Mouse (Mus musculus) heart, postnatal 0 days (tissue): Measurements from ENCODE around the gene Cpsf7.

Experiments
- CTCF ChIP-seq: IDR thresholded peaks from 2 replicates; pipeline ENCODE4 v1.5.1; 2016; ENCODE audit warnings: antibody characterized with exemption, control low read depth, low read depth
- EP300 ChIP-seq: IDR thresholded peaks from 2 replicates; pipeline ENCODE4 v1.6.1; 2016; ENCODE audit warnings: antibody characterized with exemption, low read depth

- TF ChIP-seq CTCF (peak; percentile 60), EP300 (0 out of 2 replicates have a peak, but pooled peaks have one; percentile 56)
Measured at GRCm38 (mm10) chr19:10576690-10577561, 51.9 kb downstream of the Cpsf7 start, which contains the start of the genes Cyb561a3 and Tmem138.
